Mouse (Mus musculus): ENCODE results near the gene Gm17490. TPM values are rescaled to one million over a fixed set of nuclear protein-coding genes. Genes with fewer than 3 reads are reported as not detected.

Gene Gm17490
- not detected in 2 replicates for total RNA-seq (2023)

GRCm38 (mm10) chr2:11625890-11626289 is at the start of gene Gm17490:
TSS of gene Gm17490 (minus strand) at chr2:11626264.

GRCm38 (mm10) chr2:11642451-11642941 is 16.4 kb upstream of the Gm17490 start, which contains the start of gene Il2ra:
TSS of gene Il2ra (plus strand) at chr2:11642807.

GRCm38 (mm10) chr2:11604053-11604452 is 22.0 kb downstream of the Gm17490 start, which contains the start of gene Rbm17:
TSS of gene Rbm17 (minus strand) at chr2:11604153.

Other genes starting within 250 kb of the Gm17490 start
- 61.2 and 85.4 TPM in 2 replicates for gene Pfkfb3, start 72.2 kb downstream of the Gm17490 start, total RNA-seq (2023)
- gene Rbm17, start 22.1 kb downstream of the Gm17490 start, total RNA-seq (2023): 74.6 and 77.6 TPM in 2 replicates
- 0.22 and 0.91 TPM in 2 replicates for gene Il2ra, start 16.5 kb upstream of the Gm17490 start, total RNA-seq (2023)
- 9.2 and 9.3 TPM in 2 replicates for gene Il15ra, start 79.0 kb upstream of the Gm17490 start, total RNA-seq (2023)
- 53.0 and 60.3 TPM in 2 replicates for gene Fbh1, start 151.3 kb upstream of the Gm17490 start, total RNA-seq (2023)
- 72.3 and 107 TPM in 2 replicates for gene Ankrd16, start 151.6 kb upstream of the Gm17490 start, total RNA-seq (2023)